ENCODE assay signal across 26 mouse cellular contexts in the genomic region with DNA sequence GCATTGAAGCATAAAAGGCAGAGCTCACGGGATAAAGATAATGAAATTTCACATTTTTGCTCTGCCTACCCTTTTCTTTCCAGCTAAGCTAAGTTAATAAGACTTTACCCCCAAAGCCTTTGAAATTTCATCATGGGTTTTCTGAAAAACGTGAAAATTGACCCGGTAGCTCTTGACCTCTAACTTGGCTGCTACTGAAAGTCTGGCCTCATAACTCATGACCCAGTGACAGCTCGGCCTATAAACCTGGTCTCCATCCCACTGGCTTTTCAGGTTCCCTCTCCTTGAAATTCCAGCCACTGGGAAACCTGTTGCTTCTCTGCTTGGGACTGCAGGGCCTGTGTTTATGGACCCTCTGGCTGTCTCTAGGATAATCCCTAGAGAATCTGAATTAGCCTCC.
DNase-seq lines count a peak whose midpoint lies in the region; ATAC-seq and TF ChIP-seq lines count a peak whose summit lies in the region.
"Had no signal": no experiment of that assay in that cellular context is flagged by ENCODE, and none has a peak within 500 bp of the region (broad histone marks: within the 10 kb centered on the region; RNA-seq: fewer than 3 reads in every experiment).

No protein-coding gene starts in this region.

- no peak overlapping the region for H3K4me3 ChIP-seq in hindbrain, embryonic 10.5 days
- no peak overlapping the region for H3K4me3 ChIP-seq in hindbrain, embryonic 12.5 days
- no peak overlapping the region for H3K4me3 ChIP-seq in neural tube, embryonic 15.5 days (replicated peaks)
- H3K4me3 ChIP-seq in gastrocnemius, adult 2 months, result no peak overlapping the region
- H3K4me3 ChIP-seq: embryonic facial prominence, embryonic 13.5 days; erythroblast, embryonic 14.5 days; forebrain, embryonic 12.5 days; forebrain, embryonic 15.5 days had no signal

- no peak for DNase-seq in hindbrain, embryonic 10.5 days (ENCODE audit: low spot score)
- DNase-seq in neural tube, embryonic 10.5 days (ENCODE audit: extremely low spot score, low spot score), result peak; percentile 25
- peak; percentile 40 for DNase-seq in forelimb bud, embryonic 11.5 days (ENCODE audit: low read depth, low spot score)
- DNase-seq in thymus, postnatal 25 days, result no peak
- no peak for DNase-seq in gastrocnemius, adult 2 months
- DNase-seq: adrenal gland, postnatal 10 days; adrenal gland, postnatal 36 days; B cell, adult 2 months; cerebellum, adult 18-20 months; cerebellum, adult 9-10 months; cerebellum, postnatal 14 days; gastrocnemius, postnatal 14 days; heart, adult 11 months had no signal

- H3K27ac ChIP-seq in hindbrain, embryonic 10.5 days, result peak overlapping the region; percentile 35; the same call in 1 of the 2 replicates
- H3K27ac ChIP-seq in hindbrain, embryonic 12.5 days, result no peak overlapping the region
- H3K27ac ChIP-seq in neural tube, embryonic 15.5 days (replicated peaks), result no peak overlapping the region
- H3K27ac ChIP-seq in gastrocnemius, adult 2 months, result no peak overlapping the region
- H3K27ac ChIP-seq: embryonic facial prominence, embryonic 13.5 days; forebrain, embryonic 12.5 days; forebrain, embryonic 15.5 days; hindbrain, embryonic 14.5 days; hindbrain, postnatal 0 days had no signal

- intact Hi-C loops in gastrocnemius, adult 2 months (cut with DNase I), result no loop called here

- H3K9ac ChIP-seq in hindbrain, embryonic 12.5 days, result no peak overlapping the region
- no peak overlapping the region for H3K9ac ChIP-seq in neural tube, embryonic 15.5 days (replicated peaks)
- H3K9ac ChIP-seq: embryonic facial prominence, embryonic 13.5 days; forebrain, embryonic 12.5 days; forebrain, embryonic 15.5 days; hindbrain, embryonic 14.5 days had no signal

- H3K9me3 ChIP-seq in hindbrain, embryonic 10.5 days, result peaks cover 2% of the 10 kb centered on the region; the same call in 1 of the 2 replicates
- no peaks in the 10 kb centered on the region for H3K9me3 ChIP-seq in hindbrain, embryonic 12.5 days (replicated peaks)
- no peaks in the 10 kb centered on the region for H3K9me3 ChIP-seq in neural tube, embryonic 15.5 days (replicated peaks)
- H3K9me3 ChIP-seq: embryonic facial prominence, embryonic 13.5 days; forebrain, embryonic 12.5 days; forebrain, embryonic 15.5 days; G1E had no signal

- no peak for ATAC-seq in hindbrain, embryonic 12.5 days (ENCODE audit: low FRiP score)
- no peak for ATAC-seq in neural tube, embryonic 15.5 days (ENCODE audit: low FRiP score)
- ATAC-seq: forebrain, embryonic 15.5 days; hindbrain, postnatal 0 days; inflammation-experienced regulatory T-cells, adult 6 months; Patski had no signal

- 53% methylated on average over 4 of the region's 4 CpGs for WGBS in hindbrain, embryonic 10.5 days
- 41% methylated on average over 4 of the region's 4 CpGs for WGBS in hindbrain, embryonic 12.5 days
- 40% methylated on average over 4 of the region's 4 CpGs for WGBS in neural tube, embryonic 15.5 days

- H3K4me2 ChIP-seq in hindbrain, embryonic 12.5 days (replicated peaks), result no peak overlapping the region
- H3K4me2 ChIP-seq in neural tube, embryonic 15.5 days, result no peak overlapping the region
- H3K4me2 ChIP-seq: embryonic facial prominence, embryonic 13.5 days; forebrain, embryonic 12.5 days; forebrain, embryonic 15.5 days; heart, embryonic 11.5 days; hindbrain, embryonic 14.5 days had no signal

- peaks cover 12% of the 10 kb centered on the region; the same call in 1 of the 2 replicates for H3K4me1 ChIP-seq in hindbrain, embryonic 10.5 days (replicated peaks)
- no peaks in the 10 kb centered on the region for H3K4me1 ChIP-seq in hindbrain, embryonic 12.5 days
- H3K4me1 ChIP-seq in neural tube, embryonic 15.5 days, result no peaks in the 10 kb centered on the region
- H3K4me1 ChIP-seq: embryonic facial prominence, embryonic 13.5 days; forebrain, embryonic 12.5 days; forebrain, embryonic 15.5 days had no signal

- no peaks in the 10 kb centered on the region for H3K36me3 ChIP-seq in hindbrain, embryonic 10.5 days
- H3K36me3 ChIP-seq in hindbrain, embryonic 12.5 days, result no peaks in the 10 kb centered on the region
- no peaks in the 10 kb centered on the region for H3K36me3 ChIP-seq in neural tube, embryonic 15.5 days
- H3K36me3 ChIP-seq: embryonic facial prominence, embryonic 13.5 days; forebrain, embryonic 12.5 days; forebrain, embryonic 15.5 days; G1E had no signal

- no peaks in the 10 kb centered on the region for H3K27me3 ChIP-seq in hindbrain, embryonic 10.5 days (ENCODE audit: insufficient read depth, poor library complexity, severe bottlenecking)
- no peaks in the 10 kb centered on the region for H3K27me3 ChIP-seq in hindbrain, embryonic 12.5 days
- no peaks in the 10 kb centered on the region for H3K27me3 ChIP-seq in neural tube, embryonic 15.5 days (replicated peaks)
- H3K27me3 ChIP-seq: CH12.LX; embryonic facial prominence, embryonic 13.5 days; forebrain, embryonic 12.5 days; forebrain, embryonic 15.5 days; Patski had no signal

- no peak for TF ChIP-seq CTCF in gastrocnemius, adult 2 months (IDR thresholded peaks at IDR 0.05)

Comparison
In these comparisons a context has a peak if more than half of its experiments do, and no peak if none do; other contexts are left out.
1. DNase-seq: peak in neural tube, embryonic 10.5 days (single experiment) and forelimb bud, embryonic 11.5 days (single experiment); none in hindbrain, embryonic 10.5 days (single experiment), thymus, postnatal 25 days (single experiment) and gastrocnemius, adult 2 months (single experiment).